Mouse (Mus musculus): ENCODE data around the gene Dtx3l.

Dtx3l gene

GRCm38 (mm10) chr16:35888910-35889309 lies 50.0 kb downstream of the Dtx3l start:
- no peak for DNase-seq (ENCODE audit: low read depth, low spot score)

DNA sequence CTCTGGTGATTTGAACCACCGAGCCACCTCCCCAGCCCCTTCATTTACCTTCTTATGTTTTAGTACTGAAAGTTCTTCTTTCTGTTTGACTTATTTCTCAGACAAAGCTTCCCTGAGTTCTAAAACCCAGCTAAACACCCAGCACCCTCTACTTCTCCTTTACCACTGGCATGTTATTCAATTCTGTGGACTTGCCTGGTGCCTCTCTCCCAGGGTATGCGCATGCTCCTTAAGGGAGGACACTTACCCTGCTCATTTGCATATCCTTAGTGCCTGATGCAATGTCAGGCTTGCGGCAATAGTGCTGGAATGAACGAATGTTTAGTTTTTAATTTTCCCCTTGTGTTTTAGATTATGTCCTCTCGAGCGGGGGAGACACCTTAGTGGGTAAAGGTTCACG lies 50.8 kb downstream of the Dtx3l start:
- no peak for DNase-seq (ENCODE audit: low read depth, low spot score)

Measured in 3T3-L1 (cell line).